Mouse (Mus musculus) urinary bladder, postnatal 36 days (tissue): ENCODE data around the gene Zdhhc25.

Experiments used
- DNase-seq, 2 experiments: peaks; one replicate each; pipeline ENCODE4 v3.0.0; 2022; ENCODE audit warnings: low spot score in 2 of 2, mixed read lengths in 1 of 2

The Zdhhc25 gene

DNA sequence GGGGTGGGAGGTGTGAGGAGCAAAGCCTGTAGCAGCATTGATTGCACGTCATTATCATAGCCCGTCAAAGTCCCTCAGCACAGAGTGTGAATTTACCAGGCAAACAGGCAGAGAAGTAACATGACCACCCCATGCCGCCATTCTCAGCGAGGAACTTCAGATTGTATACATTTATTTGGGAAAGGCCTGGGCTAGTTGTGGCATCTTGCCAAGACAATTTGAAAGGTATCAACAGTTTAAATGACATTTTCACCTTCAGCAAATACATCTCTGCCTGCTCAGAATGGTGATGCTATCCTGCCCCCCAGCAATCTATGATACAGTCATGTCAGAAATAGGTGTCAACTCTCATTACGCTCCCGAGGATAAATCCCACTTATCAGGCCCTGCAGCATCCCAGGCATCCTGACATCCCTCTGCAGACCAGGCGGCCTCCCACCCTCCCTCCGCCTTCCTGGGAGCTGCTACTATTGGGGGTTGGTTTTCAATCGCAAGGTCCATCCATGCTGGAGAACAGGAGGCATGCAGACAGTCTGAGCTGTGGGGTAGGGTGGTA, 28.8 kb downstream of the Zdhhc25 start:
- no peak for DNase-seq

DNA sequence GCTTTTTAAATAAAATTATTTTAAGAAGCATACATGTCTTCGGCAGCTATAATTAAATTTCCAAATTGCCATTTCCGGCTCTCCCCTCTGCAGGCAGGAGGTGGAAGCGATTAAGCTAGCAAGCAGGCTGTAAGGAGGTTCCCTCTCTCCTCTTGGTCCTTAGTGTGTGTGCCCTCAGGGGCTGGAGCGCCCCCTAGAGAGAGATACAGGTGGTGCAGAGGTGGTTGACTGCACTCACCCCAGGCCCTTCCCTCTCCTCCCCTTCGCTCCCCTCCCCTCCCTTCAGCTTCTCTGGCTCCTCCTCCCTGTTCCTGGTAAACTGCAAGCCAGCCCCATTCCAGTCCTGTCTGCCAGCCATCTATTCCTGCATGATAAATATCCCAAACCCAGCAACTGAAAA, 35.1 kb downstream of the Zdhhc25 start:
- DNase-seq, result no peak

DNA sequence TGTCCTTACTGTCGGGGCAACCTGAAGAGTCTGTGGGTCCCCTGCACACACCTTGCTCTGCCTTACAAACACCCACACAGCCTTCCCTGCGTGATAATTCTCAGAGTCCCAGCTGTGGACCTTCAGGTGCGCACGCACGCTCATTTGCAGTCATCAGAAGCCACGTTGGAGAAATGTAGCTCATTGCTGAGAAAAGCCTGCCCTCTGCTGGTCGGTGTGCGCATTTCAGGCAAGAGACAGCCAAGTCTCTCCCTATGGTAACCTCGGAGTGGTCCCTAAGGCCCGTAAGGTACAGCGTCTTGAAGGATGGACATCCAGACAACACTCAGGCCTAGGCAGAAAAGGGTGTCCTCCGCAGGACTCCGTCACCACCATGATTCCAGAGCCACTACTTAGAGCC, 50.9 kb downstream of the Zdhhc25 start:
- DNase-seq, result peak; percentile 11 to 35
